Mouse (Mus musculus): ENCODE measurements at regions not wholly inside any gene's neighbourhood (a gene's known extent, or its start where the extent isn't known, plus 50 kb on each side); places are given as distances from the start of the nearest gene placed in this dataset.

- TF ChIP-seq CTCF (IDR thresholded peaks at IDR 0.05; ENCODE audit: control insufficient read depth, insufficient read depth, insufficient replicate concordance, low read depth, low read length) (no peak), POLR2A (IDR thresholded peaks at IDR 0.05; ENCODE audit: control insufficient read depth, low read depth, low read length) (no peak)
- Histone ChIP-seq H3K27ac (ENCODE audit: control insufficient read depth, insufficient read depth, low read depth, low read length) (no peak overlapping the region), H3K4me3 (ENCODE audit: control insufficient read depth, low read depth, low read length) (no peak overlapping the region), H3K4me1 (ENCODE audit: control insufficient read depth, insufficient read depth, low read length) (no peaks in the 10 kb centered on the region), H3K27me3 (ENCODE audit: control insufficient read depth, insufficient read depth, low read length) (no peaks in the 10 kb centered on the region), H3K36me3 (ENCODE audit: control insufficient read depth, insufficient read depth, low read length) (no peaks in the 10 kb centered on the region)
Measured at GRCm38 (mm10) chr1:151128955-151129354, 53.4 kb upstream of the Gm47985 start.

- Histone ChIP-seq H3K4me1 (ENCODE audit: control insufficient read depth, insufficient read depth, low read length) (no peaks in the 10 kb centered on the region), H3K36me3 (ENCODE audit: control insufficient read depth, insufficient read depth, low read length) (no peaks in the 10 kb centered on the region), H3K27ac (ENCODE audit: control insufficient read depth, insufficient read depth, low read depth, low read length) (no peak overlapping the region), H3K27me3 (ENCODE audit: control insufficient read depth, insufficient read depth, low read length) (no peaks in the 10 kb centered on the region), H3K4me3 (ENCODE audit: control insufficient read depth, low read depth, low read length) (no peak overlapping the region)
- TF ChIP-seq CTCF (IDR thresholded peaks at IDR 0.05; ENCODE audit: control insufficient read depth, insufficient read depth, insufficient replicate concordance, low read depth, low read length), result no peak
Measured at GRCm38 (mm10) chr1:151130036-151130435, 52.3 kb upstream of the Gm47985 start.

- Histone ChIP-seq H3K27ac (ENCODE audit: control insufficient read depth, insufficient read depth, low read depth, low read length) (no peak overlapping the region), H3K4me1 (ENCODE audit: control insufficient read depth, insufficient read depth, low read length) (no peaks in the 10 kb centered on the region), H3K27me3 (ENCODE audit: control insufficient read depth, insufficient read depth, low read length) (no peaks in the 10 kb centered on the region), H3K36me3 (ENCODE audit: control insufficient read depth, insufficient read depth, low read length) (no peaks in the 10 kb centered on the region), H3K4me3 (ENCODE audit: control insufficient read depth, low read depth, low read length) (no peak overlapping the region)
- TF ChIP-seq CTCF (IDR thresholded peaks at IDR 0.05; ENCODE audit: control insufficient read depth, insufficient read depth, insufficient replicate concordance, low read depth, low read length), result no peak
- no peak for TF ChIP-seq POLR2A (IDR thresholded peaks at IDR 0.05; ENCODE audit: control insufficient read depth, low read depth, low read length)
Measured at GRCm38 (mm10) chr1:151130845-151131626, 51.3 kb upstream of the Gm47985 start.

GRCm38 (mm10) chr1:151131627-151132284, 50.6 kb upstream of the Gm47985 start:
- H3K4me3 ChIP-seq (ENCODE audit: control insufficient read depth, low read depth, low read length), result no peak overlapping the region
- H3K27me3 ChIP-seq (ENCODE audit: control insufficient read depth, insufficient read depth, low read length), result no peaks in the 10 kb centered on the region
- no peak overlapping the region for H3K27ac ChIP-seq (ENCODE audit: control insufficient read depth, insufficient read depth, low read depth, low read length)
- no peaks in the 10 kb centered on the region for H3K36me3 ChIP-seq (ENCODE audit: control insufficient read depth, insufficient read depth, low read length)
- TF ChIP-seq CTCF (IDR thresholded peaks at IDR 0.05; ENCODE audit: control insufficient read depth, insufficient read depth, insufficient replicate concordance, low read depth, low read length), result no peak
- TF ChIP-seq POLR2A (IDR thresholded peaks at IDR 0.05; ENCODE audit: control insufficient read depth, low read depth, low read length), result no peak
- no peaks in the 10 kb centered on the region for H3K4me1 ChIP-seq (ENCODE audit: control insufficient read depth, insufficient read depth, low read length)
